Mouse (Mus musculus): ENCODE measurements around the gene Thpo.

Thpo gene

GRCm38 (mm10) chr16:20703699-20704400 lies 30.5 kb downstream of the Thpo start:
- no peak for ATAC-seq (ENCODE audit: low TSS enrichment)

GRCm38 (mm10) chr16:20703071-20703470 lies 31.2 kb downstream of the Thpo start:
- no peak for ATAC-seq (ENCODE audit: low TSS enrichment)

GRCm38 (mm10) chr16:20702522-20702893 lies 31.8 kb downstream of the Thpo start:
- peak; percentile 28; the same call in 1 of the 2 replicates for ATAC-seq (ENCODE audit: low TSS enrichment)

- ATAC-seq (ENCODE audit: low TSS enrichment), result no peak
Observed at GRCm38 (mm10) chr16:20701729-20702521, 32.4 kb downstream of the Thpo start.

- no peak for ATAC-seq (ENCODE audit: low TSS enrichment)
Observed at GRCm38 (mm10) chr16:20701316-20701715, 33.0 kb downstream of the Thpo start.

- ATAC-seq (ENCODE audit: low TSS enrichment), result no peak
Observed at GRCm38 (mm10) chr16:20700036-20700435, 34.3 kb downstream of the Thpo start.

- no peak for ATAC-seq (ENCODE audit: low TSS enrichment)
Observed at GRCm38 (mm10) chr16:20699266-20699665, 35.0 kb downstream of the Thpo start.

- ATAC-seq (ENCODE audit: low TSS enrichment), result peak; percentile 59
Observed at GRCm38 (mm10) chr16:20695622-20696323, 38.5 kb downstream of the Thpo start.

GRCm38 (mm10) chr16:20694781-20695180 lies 39.5 kb downstream of the Thpo start:
- peak; percentile 62 for ATAC-seq (ENCODE audit: low TSS enrichment)

GRCm38 (mm10) chr16:20693111-20693701 lies 41.1 kb downstream of the Thpo start, which contains the start of gene Fam131a:
Gene Fam131a, plus strand, starts transcription at chr16:20693241.
- ATAC-seq (ENCODE audit: low TSS enrichment), result peak; percentile 79

- no peak for ATAC-seq (ENCODE audit: low TSS enrichment)
Observed at GRCm38 (mm10) chr16:20692241-20692965, 41.9 kb downstream of the Thpo start.

GRCm38 (mm10) chr16:20691617-20692016 lies 42.7 kb downstream of the Thpo start:
- no peak for ATAC-seq (ENCODE audit: low TSS enrichment)

- no peak for ATAC-seq (ENCODE audit: low TSS enrichment)
Observed at GRCm38 (mm10) chr16:20690774-20691173, 43.5 kb downstream of the Thpo start.

GRCm38 (mm10) chr16:20677974-20678675 lies 56.2 kb downstream of the Thpo start:
- peak; percentile 76; the same call in 1 of the 2 replicates for ATAC-seq (ENCODE audit: low TSS enrichment)

GRCm38 (mm10) chr16:20677380-20677779 lies 56.9 kb downstream of the Thpo start:
- no peak for ATAC-seq (ENCODE audit: low TSS enrichment)

- ATAC-seq (ENCODE audit: low TSS enrichment), result no peak
Observed at GRCm38 (mm10) chr16:20676702-20677101, 57.6 kb downstream of the Thpo start.

GRCm38 (mm10) chr16:20675213-20675612 lies 59.1 kb downstream of the Thpo start:
- ATAC-seq (ENCODE audit: low TSS enrichment), result no peak

Measured in frontal cortex, adult (tissue).